Mouse (Mus musculus): ENCODE measurements around the gene Hint2. TPM values are rescaled to one million over a fixed set of nuclear protein-coding genes. Genes with fewer than 3 reads are reported as not detected.

Hint2 gene
- polyA plus RNA-seq, 1 experiment: 48.0 TPM

DNA sequence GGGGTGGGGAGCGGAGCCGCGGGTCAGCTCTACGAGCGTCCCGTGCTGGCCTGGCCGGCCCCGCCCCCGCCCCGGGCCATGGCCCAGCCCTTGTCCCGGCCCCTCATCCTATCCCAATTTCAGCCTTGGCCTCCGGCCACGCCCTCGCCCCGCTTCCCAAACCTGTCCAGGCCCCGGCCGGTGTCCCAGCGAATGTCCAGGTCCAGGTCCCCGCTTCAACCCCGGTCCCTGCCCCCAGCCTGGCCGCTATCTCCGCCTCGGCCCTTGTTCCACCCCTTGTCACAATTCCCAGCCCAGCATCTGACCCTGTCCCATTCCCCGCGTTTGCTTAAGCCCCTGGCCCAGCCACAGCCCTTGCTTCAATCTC is 13.1 kb upstream of the Hint2 start:
- peak overlapping the region; percentile 38 for H3K4me3 ChIP-seq (ENCODE audit: insufficient read depth, poor library complexity, severe bottlenecking)
- peak overlapping the region; percentile 71 for H3ac ChIP-seq (ENCODE audit: control insufficient read depth, insufficient read length, low read depth)
- H3K79me3 ChIP-seq (ENCODE audit: low read depth): no peaks in the 10 kb centered on the region
- no peaks in the 10 kb centered on the region for H3K36me3 ChIP-seq (ENCODE audit: control insufficient read depth, insufficient read depth)
- TF ChIP-seq USF1 (IDR thresholded peaks at IDR 0.05; ENCODE audit: low read depth) (no peak), MAX (IDR thresholded peaks at IDR 0.05) (no peak), MYOD1 (IDR thresholded peaks at IDR 0.05; ENCODE audit: control insufficient read depth, insufficient read length, low read depth) (no peak), CEBPB (IDR thresholded peaks at IDR 0.05; ENCODE audit: low read depth) (no peak), CTCF (IDR thresholded peaks at IDR 0.05; ENCODE audit: control insufficient read depth, insufficient read depth, insufficient read length) (no peak), MYOG (IDR thresholded peaks at IDR 0.05; ENCODE audit: control insufficient read depth, extremely low read depth, insufficient read length) (no peak), FOSL1 (IDR thresholded peaks at IDR 0.05; ENCODE audit: insufficient read depth, low read length, poor library complexity, severe bottlenecking) (no peak)
- no peaks in the 10 kb centered on the region for H3K79me2 ChIP-seq (ENCODE audit: control insufficient read depth, insufficient read depth)
- peaks cover 19% of the 10 kb centered on the region for H3K27me3 ChIP-seq (ENCODE audit: control insufficient read depth, insufficient read depth, insufficient read length)

DNA sequence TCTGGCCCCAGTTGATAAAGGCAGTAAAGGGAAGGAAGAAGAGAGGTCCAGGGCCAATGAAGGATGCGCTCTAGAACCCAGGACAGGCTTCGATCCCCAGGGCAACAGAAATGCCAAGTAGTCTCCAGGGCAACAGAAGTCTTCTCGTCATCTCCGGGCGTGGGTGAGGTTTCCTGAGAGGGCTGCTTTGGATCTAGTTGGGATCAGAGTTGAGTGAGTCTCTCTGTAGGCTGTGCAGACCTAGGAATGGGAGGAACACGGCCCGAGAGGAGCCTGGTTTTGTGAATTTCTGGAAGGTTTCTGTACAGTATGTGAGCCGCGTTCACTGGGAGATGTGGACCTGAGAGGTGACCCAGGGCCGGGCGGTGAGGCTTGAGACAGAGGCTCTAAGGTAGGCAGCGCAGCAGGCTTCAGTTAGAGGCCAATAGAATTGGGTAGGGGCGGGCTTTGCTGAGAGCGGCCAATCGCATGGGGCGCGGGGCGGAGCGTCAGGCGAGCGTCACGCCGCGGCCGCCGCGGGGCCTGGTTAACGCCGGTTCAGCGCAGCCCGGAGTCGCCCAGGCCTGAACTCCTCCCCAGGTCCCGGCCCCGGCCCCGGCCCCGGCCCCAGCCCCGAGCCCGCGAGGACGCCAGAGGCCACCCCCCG is 12.6 kb upstream of the Hint2 start, which contains the start of the genes Tmem8b and Fam221b:
Tmem8b (plus strand) TSS at position 190 of the 646 bp plus-strand sequence.
Fam221b (minus strand) TSS at position 364 of the 646 bp plus-strand sequence.
- Histone ChIP-seq H3K79me2 (ENCODE audit: control insufficient read depth, insufficient read depth) (no peaks in the 10 kb centered on the region), H3K36me3 (ENCODE audit: control insufficient read depth, insufficient read depth) (no peaks in the 10 kb centered on the region), H3K79me3 (ENCODE audit: low read depth) (no peaks in the 10 kb centered on the region), H3K4me3 (ENCODE audit: insufficient read depth, poor library complexity, severe bottlenecking) (peak within 1 kb of the TSS; percentile 38), H3ac (ENCODE audit: control insufficient read depth, insufficient read length, low read depth) (peak within 1 kb of the TSS; percentile 71), H3K27me3 (ENCODE audit: control insufficient read depth, insufficient read depth, insufficient read length) (peaks cover 19% of the 10 kb centered on the region)
- no peak for TF ChIP-seq MYOD1 (IDR thresholded peaks at IDR 0.05; ENCODE audit: control insufficient read depth, insufficient read length, low read depth)
- no peak for TF ChIP-seq CTCF (IDR thresholded peaks at IDR 0.05; ENCODE audit: control insufficient read depth, insufficient read depth, insufficient read length)
- TF ChIP-seq USF1 (IDR thresholded peaks at IDR 0.05; ENCODE audit: low read depth): no peak
- no peak for TF ChIP-seq FOSL1 (IDR thresholded peaks at IDR 0.05; ENCODE audit: insufficient read depth, low read length, poor library complexity, severe bottlenecking)
- TF ChIP-seq CEBPB (IDR thresholded peaks at IDR 0.05; ENCODE audit: low read depth): no peak
- TF ChIP-seq MYOG (IDR thresholded peaks at IDR 0.05; ENCODE audit: control insufficient read depth, extremely low read depth, insufficient read length): no peak
- TF ChIP-seq MAX (IDR thresholded peaks at IDR 0.05): no peak

DNA sequence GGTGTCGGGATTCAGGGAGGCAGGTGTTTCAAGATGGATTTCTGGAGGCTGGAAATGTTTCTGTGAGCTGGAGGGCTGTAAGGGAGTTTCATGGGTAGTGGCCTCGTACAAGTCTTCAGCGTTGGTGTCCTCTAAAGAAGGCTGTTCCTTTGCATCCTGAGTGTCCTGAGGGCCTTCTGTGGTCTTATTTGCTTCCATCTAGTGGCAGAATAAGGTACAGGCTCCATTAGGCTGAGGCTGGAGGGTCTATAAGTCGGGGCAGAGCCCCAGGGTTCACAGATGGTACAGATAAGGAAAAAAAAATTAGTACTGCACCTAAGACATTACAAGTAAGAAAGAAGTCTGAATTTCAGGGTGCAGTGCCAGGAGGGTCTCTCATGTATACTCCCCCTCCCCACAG is 10.1 kb upstream of the Hint2 start:
- Histone ChIP-seq H3ac (ENCODE audit: control insufficient read depth, insufficient read length, low read depth) (no peak overlapping the region), H3K36me3 (ENCODE audit: control insufficient read depth, insufficient read depth) (no peaks in the 10 kb centered on the region), H3K27me3 (ENCODE audit: control insufficient read depth, insufficient read depth, insufficient read length) (peaks cover 38% of the 10 kb centered on the region), H3K4me3 (ENCODE audit: insufficient read depth, poor library complexity, severe bottlenecking) (no peak overlapping the region), H3K79me3 (ENCODE audit: low read depth) (no peaks in the 10 kb centered on the region), H3K79me2 (ENCODE audit: control insufficient read depth, insufficient read depth) (no peaks in the 10 kb centered on the region)
- no peak for TF ChIP-seq CEBPB (IDR thresholded peaks at IDR 0.05; ENCODE audit: low read depth)
- TF ChIP-seq FOSL1 (IDR thresholded peaks at IDR 0.05; ENCODE audit: insufficient read depth, low read length, poor library complexity, severe bottlenecking): no peak
- TF ChIP-seq MYOG (IDR thresholded peaks at IDR 0.05; ENCODE audit: control insufficient read depth, extremely low read depth, insufficient read length): no peak
- no peak for TF ChIP-seq MAX (IDR thresholded peaks at IDR 0.05)
- no peak for TF ChIP-seq CTCF (IDR thresholded peaks at IDR 0.05; ENCODE audit: control insufficient read depth, insufficient read depth, insufficient read length)
- no peak for TF ChIP-seq USF1 (IDR thresholded peaks at IDR 0.05; ENCODE audit: low read depth)
- no peak for TF ChIP-seq MYOD1 (IDR thresholded peaks at IDR 0.05; ENCODE audit: control insufficient read depth, insufficient read length, low read depth)

DNA sequence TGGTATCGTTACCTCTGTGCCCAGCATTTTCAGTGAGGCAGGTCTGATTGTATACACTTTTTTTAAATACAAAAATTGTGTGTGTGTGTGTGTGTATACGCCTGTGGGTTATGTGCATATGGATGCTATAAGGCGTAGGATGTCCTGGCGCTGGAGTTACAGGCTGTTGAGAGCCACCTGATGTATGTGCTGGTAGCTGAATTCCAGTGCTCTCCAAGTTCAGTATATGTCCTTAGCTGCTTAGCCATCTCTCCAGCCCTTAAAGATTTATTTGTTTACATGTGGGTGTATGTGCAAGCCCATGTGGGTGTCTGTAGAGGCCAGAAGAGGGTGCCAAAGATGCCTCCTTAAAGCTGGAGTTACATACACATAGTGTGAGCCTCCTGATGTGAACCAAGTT is 880 bp upstream of the Hint2 start:
- TF ChIP-seq FOSL1 (IDR thresholded peaks at IDR 0.05; ENCODE audit: insufficient read depth, low read length, poor library complexity, severe bottlenecking): no peak
- no peak for TF ChIP-seq MAX (IDR thresholded peaks at IDR 0.05)
- TF ChIP-seq MYOD1 (IDR thresholded peaks at IDR 0.05; ENCODE audit: control insufficient read depth, insufficient read length, low read depth): no peak
- TF ChIP-seq USF1 (IDR thresholded peaks at IDR 0.05; ENCODE audit: low read depth): no peak
- no peak for TF ChIP-seq CEBPB (IDR thresholded peaks at IDR 0.05; ENCODE audit: low read depth)
- TF ChIP-seq CTCF (IDR thresholded peaks at IDR 0.05; ENCODE audit: control insufficient read depth, insufficient read depth, insufficient read length): no peak
- no peak for TF ChIP-seq MYOG (IDR thresholded peaks at IDR 0.05; ENCODE audit: control insufficient read depth, extremely low read depth, insufficient read length)
- Histone ChIP-seq H3ac (ENCODE audit: control insufficient read depth, insufficient read length, low read depth) (no peak overlapping the region), H3K79me2 (ENCODE audit: control insufficient read depth, insufficient read depth) (no peaks in the 10 kb centered on the region), H3K36me3 (ENCODE audit: control insufficient read depth, insufficient read depth) (no peaks in the 10 kb centered on the region), H3K4me3 (ENCODE audit: insufficient read depth, poor library complexity, severe bottlenecking) (no peak overlapping the region), H3K27me3 (ENCODE audit: control insufficient read depth, insufficient read depth, insufficient read length) (peaks cover 28% of the 10 kb centered on the region), H3K79me3 (ENCODE audit: low read depth) (no peaks in the 10 kb centered on the region)

DNA sequence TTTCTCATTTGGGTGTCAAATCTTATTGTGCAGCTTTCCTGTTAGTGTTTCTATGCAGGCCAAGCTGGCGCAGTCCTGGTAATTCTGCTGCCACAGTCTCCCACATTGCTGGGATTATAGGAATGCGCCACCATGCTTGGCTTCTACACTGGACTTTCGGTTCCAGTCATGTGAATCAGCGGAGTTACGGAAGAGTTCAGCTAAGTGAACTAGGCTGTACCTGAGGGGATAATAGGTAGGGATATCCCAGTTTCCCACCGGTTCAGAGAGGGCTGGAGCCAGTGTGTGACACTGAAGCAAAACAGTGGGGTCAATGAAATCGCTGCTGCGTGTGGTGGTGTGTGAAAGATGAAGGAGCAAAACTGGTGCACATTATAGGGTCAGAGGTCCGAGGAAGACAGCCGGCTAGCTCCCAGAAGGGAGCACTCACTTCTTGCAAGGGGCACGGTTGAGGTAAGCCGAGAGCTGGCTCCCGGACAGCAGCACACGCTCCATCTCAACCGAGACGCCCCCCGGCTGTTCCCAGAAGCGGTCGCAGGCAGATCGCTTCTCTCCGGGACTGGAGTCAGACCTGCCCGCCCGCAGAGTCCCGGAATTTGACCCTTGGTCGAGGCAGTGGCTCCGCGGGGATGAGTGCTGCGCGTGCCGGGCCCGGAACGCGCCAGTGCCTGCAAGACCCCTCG is 469 bp downstream of the Hint2 start:
- Histone ChIP-seq H3ac (ENCODE audit: control insufficient read depth, insufficient read length, low read depth) (peak overlapping the region; percentile 79), H3K79me3 (ENCODE audit: low read depth) (no peaks in the 10 kb centered on the region), H3K79me2 (ENCODE audit: control insufficient read depth, insufficient read depth) (no peaks in the 10 kb centered on the region), H3K4me3 (ENCODE audit: insufficient read depth, poor library complexity, severe bottlenecking) (peak overlapping the region; percentile 49), H3K36me3 (ENCODE audit: control insufficient read depth, insufficient read depth) (no peaks in the 10 kb centered on the region), H3K27me3 (ENCODE audit: control insufficient read depth, insufficient read depth, insufficient read length) (peaks cover 15% of the 10 kb centered on the region)
- TF ChIP-seq USF1 (IDR thresholded peaks at IDR 0.05; ENCODE audit: low read depth) (no peak), CEBPB (IDR thresholded peaks at IDR 0.05; ENCODE audit: low read depth) (no peak), MAX (IDR thresholded peaks at IDR 0.05) (no peak), MYOD1 (IDR thresholded peaks at IDR 0.05; ENCODE audit: control insufficient read depth, insufficient read length, low read depth) (no peak), FOSL1 (IDR thresholded peaks at IDR 0.05; ENCODE audit: insufficient read depth, low read length, poor library complexity, severe bottlenecking) (no peak), MYOG (IDR thresholded peaks at IDR 0.05; ENCODE audit: control insufficient read depth, extremely low read depth, insufficient read length) (no peak), CTCF (IDR thresholded peaks at IDR 0.05; ENCODE audit: control insufficient read depth, insufficient read depth, insufficient read length) (no peak)
